Comparison of ENCODE assay signal across 17 mouse cellular contexts in the genomic region with DNA sequence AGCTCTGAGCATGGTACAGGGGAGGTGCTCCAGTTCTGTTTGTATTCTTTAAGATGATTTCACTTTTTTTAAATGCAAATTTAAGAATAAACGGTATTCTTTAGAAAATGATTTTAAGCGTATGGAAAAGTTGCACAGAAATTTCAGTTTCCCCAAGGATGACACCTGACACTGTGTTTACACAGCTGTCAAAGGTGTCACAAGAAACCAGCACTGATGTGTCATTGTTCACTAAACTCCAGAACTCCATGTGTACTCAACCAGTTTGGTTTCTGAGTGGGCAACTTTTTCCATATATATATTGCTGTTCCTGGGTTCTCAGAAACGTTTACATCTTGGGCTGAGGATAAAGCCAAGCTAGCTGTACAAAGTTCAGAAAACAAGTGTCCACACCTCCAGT.
DNase-seq lines count a peak whose midpoint lies in the region; TF ChIP-seq lines count a peak whose summit lies in the region.
"Had no signal": no experiment of that assay in that cellular context is flagged by ENCODE, and none has a peak within 500 bp of the region (broad histone marks: within the 10 kb centered on the region; RNA-seq: fewer than 3 reads in every experiment).

No protein-coding gene starts in this region.

- no peak overlapping the region for H3K4me2 ChIP-seq in myocyte (ENCODE audit: low read depth)

- H3ac ChIP-seq in C2C12 (ENCODE audit: control insufficient read depth, insufficient read length, low read depth) (no peak overlapping the region), myocyte (ENCODE audit: control insufficient read depth, insufficient read length) (no peak overlapping the region)

- peaks cover 6% of the 10 kb centered on the region for H3K27me3 ChIP-seq in C2C12 (ENCODE audit: control insufficient read depth, insufficient read depth, insufficient read length)
- H3K27me3 ChIP-seq in myocyte (ENCODE audit: control insufficient read depth, insufficient read depth, insufficient read length), result peaks cover 5% of the 10 kb centered on the region
- H3K27me3 ChIP-seq: CH12.LX had no signal

- intact Hi-C loops in left cerebral cortex, postnatal 14 days (cut with DNase I), result loop anchor here (5.0 kb wide), 1 partner anchor 964 kb away; no protein-coding TSS in a partner anchor

- TF ChIP-seq POLR2A in myocyte (IDR thresholded peaks at IDR 0.05; ENCODE audit: insufficient read length, low read depth), result no peak

- no peaks in the 10 kb centered on the region for H3K79me2 ChIP-seq in C2C12 (ENCODE audit: control insufficient read depth, insufficient read depth)
- no peaks in the 10 kb centered on the region for H3K79me2 ChIP-seq in myocyte (ENCODE audit: control insufficient read depth, insufficient read depth)

- no peaks in the 10 kb centered on the region for H3K36me3 ChIP-seq in C2C12 (ENCODE audit: control insufficient read depth, insufficient read depth)
- H3K36me3 ChIP-seq in myocyte (ENCODE audit: control insufficient read depth, insufficient read depth), result no peaks in the 10 kb centered on the region
- H3K36me3 ChIP-seq: G1E had no signal

- H3K4me3 ChIP-seq in C2C12 (ENCODE audit: insufficient read depth, poor library complexity, severe bottlenecking), result no peak overlapping the region
- no peak overlapping the region for H3K4me3 ChIP-seq in myocyte

- no peaks in the 10 kb centered on the region for H3K79me3 ChIP-seq in C2C12 (ENCODE audit: low read depth)

- DNase-seq in right cerebral cortex, postnatal 10 days (ENCODE audit: low spot score in 2 of 2), result no peak
- no peak for DNase-seq in left cerebral cortex, postnatal 14 days (ENCODE audit: low spot score in 2 of 2)
- DNase-seq: adrenal gland, adult 2 months; adrenal gland, adult 8-10 months; adrenal gland, postnatal 10 days; adrenal gland, postnatal 14 days; adrenal gland, postnatal 25 days; adrenal gland, postnatal 36 days; B cell, adult 2 months; cerebellum, adult 11 months; cerebellum, adult 11-12 months; cerebellum, adult 18-20 months; cerebellum, adult 2 months had no signal

- no peak for TF ChIP-seq CTCF in C2C12 (IDR thresholded peaks at IDR 0.05; ENCODE audit: control insufficient read depth, insufficient read depth, insufficient read length)

TF ChIP-seq in C2C12, 6 proteins besides CTCF, POLR2A, EP300 and RAD21:
- no peak for TF ChIP-seq MAX (IDR thresholded peaks at IDR 0.05)
- peak; percentile 86 for TF ChIP-seq MYOD1 (IDR thresholded peaks at IDR 0.05; ENCODE audit: control insufficient read depth, insufficient read length, low read depth)

TF ChIP-seq in myocyte, 11 proteins besides CTCF, POLR2A, EP300 and RAD21:
- TF ChIP-seq SRF (IDR thresholded peaks at IDR 0.05; ENCODE audit: control insufficient read depth, insufficient read length, low read depth) (no peak), MYOD1 (IDR thresholded peaks at IDR 0.05; ENCODE audit: control insufficient read depth in 1 of 3, insufficient read length in 2 of 3, low read depth in 2 of 3) (peak in 2 of 3 experiments; percentile 24 to 53)
